Mouse (Mus musculus) stomach, embryonic 14.5 days (tissue): ENCODE measurements around the gene Hcrt. TPM values are rescaled to one million over a fixed set of nuclear protein-coding genes. Genes with fewer than 3 reads are reported as not detected.

Source experiments
- ATAC-seq: fragments of 200-750 bp; cut with Nextera tagmentation; 2 replicates; pipeline ENCODE4 v1.8.0; 2017; ENCODE audit warnings: low read depth, moderate TSS enrichment; ENCODE audit not compliant: insufficient number of reproducible peaks, insufficient read depth, low FRiP score
- H3K27ac ChIP-seq: fragments of 300-500 bp; sonication (generic); 2 replicates; pipeline ENCODE4 v1.5.1; 2014; ENCODE audit warnings: mild to moderate bottlenecking, low read length, moderate library complexity, mixed read lengths
- H3K27me3 ChIP-seq: fragments of 300-500 bp; sonication (generic); 2 replicates; pipeline ENCODE4 v1.6.1; 2014; ENCODE audit warnings: low read length, control low read depth, mixed read lengths; ENCODE audit not compliant: control insufficient read depth, insufficient read depth
- H3K36me3 ChIP-seq: fragments of 300-500 bp; sonication (generic); 2 replicates; pipeline ENCODE4 v1.6.1; 2014; ENCODE audit warnings: mild to moderate bottlenecking, control low read depth, low read length, moderate library complexity, mixed read lengths; ENCODE audit not compliant: control insufficient read depth, insufficient read depth
- H3K4me1 ChIP-seq: fragments of 300-500 bp; sonication (generic); 2 replicates; pipeline ENCODE4 v1.6.1; 2014; ENCODE audit warnings: low read length, control low read depth, mixed read lengths; ENCODE audit not compliant: control insufficient read depth, insufficient read depth
- H3K4me2 ChIP-seq: fragments of 300-500 bp; sonication (generic); replicated peaks from 2 replicates; pipeline ENCODE4 v1.6.1; 2014; ENCODE audit warnings: low read depth, low read length, control low read depth
- H3K4me3 ChIP-seq: fragments of 300-500 bp; sonication (generic); 2 replicates; pipeline ENCODE4 v1.5.1; 2014; ENCODE audit warnings: low read depth, low read length, control low read depth
- H3K9ac ChIP-seq: fragments of 300-500 bp; sonication (generic); replicated peaks from 2 replicates; pipeline ENCODE4 v1.6.1; 2014; ENCODE audit warnings: low read depth, mild to moderate bottlenecking, control low read depth, low read length, moderate library complexity, mixed read lengths
- H3K9me3 ChIP-seq: fragments of 300-500 bp; sonication (generic); 2 replicates; pipeline ENCODE4 v1.6.1; 2016; ENCODE audit warnings: low read depth, low read length, control low read depth; ENCODE audit not compliant: control insufficient read depth
- WGBS: fragments of 180-500 bp; shearing (Covaris S2); extraction: QIAGEN DNeasy Blood & Tissue Kit; methylation state at CpG from one replicate; pipeline ENCODE4 v1.1.7; 2014; 5-methylcytosine and 5-hydroxymethylcytosine counted together
- polyA plus RNA-seq: library from polyadenylated mRNA; unstranded; fragments of >200 nt; fragmentation: Nextera tagmentation; extraction: Ambion mirVana; gene quantifications from 2 replicates; pipeline ENCODE4 v1.2.1, GENCODE M21; 2014

Hcrt gene
- polyA plus RNA-seq = not detected in 2 replicates

- 85% methylated on average over 7 of the region's 7 CpGs for WGBS
- peak within 1 kb of the TSS; percentile 72 for H3K4me2 ChIP-seq
- H3K27ac ChIP-seq = no peak within 1 kb of the TSS
- peaks cover 10% of the 10 kb centered on the region; the same call in 1 of the 2 replicates for H3K4me1 ChIP-seq
- peaks cover 21% of the 10 kb centered on the region for H3K27me3 ChIP-seq
- H3K9ac ChIP-seq = no peak within 1 kb of the TSS
- H3K4me3 ChIP-seq = peak within 1 kb of the TSS; percentile 34
- no peaks in the 10 kb centered on the region for H3K9me3 ChIP-seq
- H3K36me3 ChIP-seq = no peaks in the 10 kb centered on the region
- no peak for ATAC-seq
Observed at GRCm38 (mm10) chr11:100762831-100763230, at the start of gene Hcrt. TSS of gene Hcrt (minus strand) at chr11:100762931.

DNA sequence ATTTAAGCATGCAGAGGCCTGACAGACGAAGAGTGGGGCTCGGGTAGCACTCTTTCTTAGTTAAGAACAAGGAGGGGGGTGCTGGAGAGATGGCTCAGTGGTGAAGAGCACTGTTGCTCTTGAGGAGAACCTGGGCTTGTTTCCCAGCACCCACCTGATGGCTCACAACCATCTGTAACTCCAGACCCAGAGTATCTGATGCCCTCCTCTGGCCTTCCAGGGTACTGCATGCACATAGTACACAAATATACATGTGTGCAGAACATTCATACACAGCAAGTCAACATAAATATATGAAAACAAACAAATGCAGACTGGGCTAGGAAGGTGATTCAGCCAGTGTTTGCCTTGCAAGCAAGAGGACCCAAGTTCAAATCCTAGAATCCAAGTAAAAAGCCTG is 48.4 kb upstream of the Hcrt start:
- Histone ChIP-seq H3K4me3 (no peak overlapping the region), H3K4me2 (no peak overlapping the region), H3K27ac (no peak overlapping the region), H3K9ac (no peak overlapping the region), H3K36me3 (no peaks in the 10 kb centered on the region; the same call in 1 of the 2 replicates), H3K9me3 (no peaks in the 10 kb centered on the region), H3K27me3 (no peaks in the 10 kb centered on the region), H3K4me1 (no peaks in the 10 kb centered on the region)
- no peak for ATAC-seq
- 93% methylated on average over 2 of the region's 2 CpGs for WGBS

DNA sequence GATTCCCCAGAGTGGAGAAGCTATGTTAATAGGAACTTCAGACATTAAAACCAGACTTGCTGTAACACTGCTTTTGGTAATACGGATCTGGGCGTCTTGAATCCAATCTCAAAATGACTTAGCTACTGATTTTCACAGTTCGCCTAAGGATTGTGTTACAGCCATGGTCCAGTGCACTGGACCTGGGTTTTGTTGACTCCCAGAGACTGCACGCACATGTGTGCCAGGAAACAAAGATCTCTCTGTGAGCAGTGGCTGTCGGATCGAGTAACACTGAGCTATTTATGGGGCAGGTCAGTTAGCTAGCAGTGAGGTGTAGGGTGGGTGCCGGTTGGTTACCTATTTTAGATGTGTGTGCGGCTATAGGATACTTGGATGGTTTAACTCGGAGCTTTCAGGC is 47.8 kb upstream of the Hcrt start:
- Histone ChIP-seq H3K27me3 (no peaks in the 10 kb centered on the region), H3K4me2 (no peak overlapping the region), H3K4me1 (no peaks in the 10 kb centered on the region), H3K9ac (no peak overlapping the region), H3K4me3 (no peak overlapping the region), H3K27ac (no peak overlapping the region), H3K36me3 (no peaks in the 10 kb centered on the region; the same call in 1 of the 2 replicates), H3K9me3 (no peaks in the 10 kb centered on the region)
- 84% methylated on average over 9 of the region's 9 CpGs for WGBS
- ATAC-seq = no peak

DNA sequence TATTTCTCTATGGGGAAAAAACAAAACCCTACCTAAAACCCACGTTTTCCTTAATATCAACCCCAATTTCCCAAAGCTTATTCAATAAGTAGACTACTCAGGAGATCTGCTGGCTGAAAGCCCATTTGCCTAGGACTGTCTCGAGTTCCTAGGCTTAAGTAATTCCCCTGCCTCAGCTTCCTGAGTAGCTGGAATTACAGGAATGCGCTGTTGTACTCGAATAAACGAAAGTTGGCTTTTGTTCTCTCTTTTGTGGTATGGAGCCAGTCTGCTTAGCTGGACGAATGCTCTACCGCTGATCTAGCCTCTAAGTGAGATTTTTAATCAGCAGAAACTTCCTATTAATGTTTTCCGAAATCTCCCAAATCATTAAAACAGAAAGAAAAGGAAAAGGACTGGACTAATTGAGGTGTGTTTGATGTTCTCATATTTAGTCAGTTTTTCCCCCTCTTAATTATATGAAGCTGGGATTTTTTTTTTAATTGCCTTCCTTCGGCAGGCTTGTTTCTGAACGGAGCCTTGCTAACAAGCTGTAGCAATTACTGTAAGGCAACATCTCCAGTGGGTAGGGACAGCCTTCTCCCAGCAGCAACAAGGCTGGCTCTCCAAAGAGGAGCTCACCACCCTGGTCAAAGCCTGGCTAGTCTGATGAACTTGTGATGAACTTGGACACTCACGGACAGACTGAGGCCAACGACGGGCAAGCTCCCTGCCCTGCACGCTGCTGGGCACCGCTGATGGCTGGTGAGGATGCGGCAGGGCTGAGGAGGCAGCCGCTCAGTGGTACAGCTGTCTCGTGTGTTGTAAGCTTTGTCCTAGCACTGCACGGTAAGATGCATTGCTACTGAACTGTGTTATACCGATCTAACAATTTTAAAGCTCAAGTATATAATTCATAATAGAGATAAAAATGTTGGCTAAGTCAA is 43.9 kb upstream of the Hcrt start:
- H3K36me3 ChIP-seq = peaks cover 28% of the 10 kb centered on the region
- WGBS = 73% methylated on average over 20 of the region's 20 CpGs
- no peak for ATAC-seq
- H3K4me2 ChIP-seq = no peak overlapping the region
- no peaks in the 10 kb centered on the region for H3K9me3 ChIP-seq
- H3K27me3 ChIP-seq = no peaks in the 10 kb centered on the region
- no peaks in the 10 kb centered on the region for H3K4me1 ChIP-seq
- H3K4me3 ChIP-seq = no peak overlapping the region
- no peak overlapping the region for H3K9ac ChIP-seq
- no peak overlapping the region for H3K27ac ChIP-seq

DNA sequence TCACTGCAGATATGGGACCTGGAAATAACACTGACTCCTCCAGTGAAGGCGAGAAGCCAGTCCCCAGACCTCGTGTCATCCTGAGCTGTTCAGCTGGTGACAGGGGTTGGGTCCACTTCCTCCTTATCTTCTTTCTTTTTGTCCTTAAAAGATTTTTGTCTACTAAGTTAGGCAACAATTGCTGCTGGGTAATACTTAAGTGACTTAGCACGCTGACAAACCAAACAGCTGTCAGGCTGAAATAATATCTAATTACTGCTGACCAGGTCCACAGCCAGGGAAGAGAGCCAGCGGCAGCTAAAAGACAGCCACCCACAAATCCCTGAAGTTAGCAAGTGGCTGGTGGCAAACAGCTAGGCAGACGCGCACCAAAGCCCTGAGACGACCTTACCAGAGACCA is 42.8 kb upstream of the Hcrt start:
- Histone ChIP-seq H3K4me2 (no peak overlapping the region), H3K27me3 (no peaks in the 10 kb centered on the region), H3K27ac (no peak overlapping the region), H3K9ac (no peak overlapping the region), H3K9me3 (no peaks in the 10 kb centered on the region), H3K36me3 (peaks cover 35% of the 10 kb centered on the region), H3K4me3 (no peak overlapping the region), H3K4me1 (no peaks in the 10 kb centered on the region)
- no peak for ATAC-seq
- 68% methylated on average over 7 of the region's 7 CpGs for WGBS

DNA sequence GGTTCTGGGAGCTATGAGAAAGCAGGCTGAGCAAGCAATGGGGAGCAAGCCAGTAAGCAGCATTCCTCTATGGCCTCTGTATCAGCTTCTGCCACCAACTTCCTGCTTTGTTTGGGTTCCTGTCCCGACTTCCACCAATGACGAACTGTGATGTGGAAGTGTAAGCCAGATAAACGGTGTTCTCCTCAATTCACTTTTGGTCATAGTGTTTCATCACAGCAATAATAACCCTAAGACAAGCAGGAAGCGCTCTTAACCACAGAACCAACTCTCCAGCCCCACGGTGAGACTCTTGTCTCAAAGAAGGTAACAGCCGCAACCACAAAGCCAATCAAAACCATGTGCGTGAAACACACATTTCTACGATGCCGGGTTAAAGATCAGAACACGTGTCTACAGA is 41.7 kb upstream of the Hcrt start:
- H3K9ac ChIP-seq = no peak overlapping the region
- no peak for ATAC-seq
- WGBS = 95% methylated on average over 10 of the region's 10 CpGs

GRCm38 (mm10) chr11:100799426-100799825 is 36.7 kb upstream of the Hcrt start:
- H3K36me3 ChIP-seq = peaks cover 39% of the 10 kb centered on the region
- 64% methylated on average over 5 of the region's 5 CpGs for WGBS
- ATAC-seq = no peak
- no peak overlapping the region for H3K4me3 ChIP-seq
- H3K27me3 ChIP-seq = no peaks in the 10 kb centered on the region
- no peaks in the 10 kb centered on the region for H3K4me1 ChIP-seq
- no peak overlapping the region for H3K4me2 ChIP-seq
- H3K9me3 ChIP-seq = no peaks in the 10 kb centered on the region
- H3K9ac ChIP-seq = no peak overlapping the region
- no peak overlapping the region for H3K27ac ChIP-seq

More for the DNA sequence above, 41.7 kb upstream of the Hcrt start:
- Histone ChIP-seq H3K9me3 (no peaks in the 10 kb centered on the region), H3K27ac (no peak overlapping the region), H3K4me2 (no peak overlapping the region), H3K27me3 (no peaks in the 10 kb centered on the region), H3K4me3 (no peak overlapping the region), H3K36me3 (peaks cover 35% of the 10 kb centered on the region), H3K4me1 (no peaks in the 10 kb centered on the region)

DNA sequence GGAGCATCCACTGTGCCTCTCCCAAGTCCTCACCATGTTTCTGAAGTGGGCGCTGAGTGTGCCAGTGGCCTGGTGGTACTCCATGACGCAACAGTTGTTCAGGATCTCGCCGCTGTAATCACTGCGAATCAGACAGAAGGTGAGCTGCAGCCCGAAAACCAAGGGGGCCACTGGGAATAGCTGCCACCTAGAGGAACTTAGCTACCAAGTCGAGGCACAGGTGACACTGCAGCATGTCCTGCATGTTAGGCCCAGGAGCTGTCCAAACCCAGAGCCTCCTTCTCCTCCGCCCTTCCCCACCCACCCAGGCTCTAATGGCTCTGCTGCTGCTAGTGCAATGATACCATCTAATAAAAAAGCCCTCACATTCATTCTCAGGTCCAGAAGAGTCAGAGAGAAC is 33.9 kb upstream of the Hcrt start:
- no peaks in the 10 kb centered on the region for H3K9me3 ChIP-seq
- no peak overlapping the region for H3K9ac ChIP-seq
- WGBS = 73% methylated on average over 8 of the region's 8 CpGs
- no peak overlapping the region for H3K4me3 ChIP-seq
- peaks cover 14% of the 10 kb centered on the region for H3K36me3 ChIP-seq
- H3K4me2 ChIP-seq = no peak overlapping the region
- no peaks in the 10 kb centered on the region for H3K4me1 ChIP-seq
- no peak for ATAC-seq
- H3K27ac ChIP-seq = no peak overlapping the region
- no peaks in the 10 kb centered on the region for H3K27me3 ChIP-seq
